Mouse (Mus musculus): ENCODE results near the gene Nr4a1. TPM values are rescaled to one million over a fixed set of nuclear protein-coding genes. Genes with fewer than 3 reads are reported as not detected.

Nr4a1 gene
- total and polyA plus RNA-seq, 3 experiments = 12.1 to 45.3 (median 23.8) TPM

GRCm38 (mm10) chr15:101252614-101253013, 1.5 kb upstream of the Nr4a1 start:
- no peak for DNase-seq
- Histone ChIP-seq H3K4me1 (ENCODE audit: control insufficient read depth, insufficient read depth, low read length) (peaks cover 13% of the 10 kb centered on the region), H3K79me2 (replicated peaks; ENCODE audit: control insufficient read depth, insufficient read depth, low read length) (no peaks in the 10 kb centered on the region), H3K9ac (ENCODE audit: low read depth, low read length) (no peak overlapping the region), H3K4me3 (no peak overlapping the region), H3K27ac (no peak overlapping the region), H3K27me3 (ENCODE audit: control insufficient read depth, insufficient read depth, low read length) (no peaks in the 10 kb centered on the region), H3K36me3 (ENCODE audit: control insufficient read depth, insufficient read depth, low read length) (no peaks in the 10 kb centered on the region)
- no peak for TF ChIP-seq POLR2A (IDR thresholded peaks at IDR 0.05; ENCODE audit: insufficient read depth, low read depth, low read length)
- no peak for TF ChIP-seq CTCF (IDR thresholded peaks at IDR 0.05)
- WGBS = 77% methylated on average over 6 of the region's 6 CpGs
- intact Hi-C loops (cut with DNase I) = no loop called here

- DNase-seq = no peak
- H3K27me3 ChIP-seq (ENCODE audit: control insufficient read depth, insufficient read depth, low read length) = no peaks in the 10 kb centered on the region
- WGBS = 31% methylated on average over 3 of the region's 3 CpGs
- TF ChIP-seq EP300 (IDR thresholded peaks at IDR 0.05; ENCODE audit: insufficient read depth, low read depth, low read length) = no peak
- TF ChIP-seq POLR2A (IDR thresholded peaks at IDR 0.05; ENCODE audit: insufficient read depth, low read depth, low read length) = no peak
- TF ChIP-seq CTCF (IDR thresholded peaks at IDR 0.05) = no peak
- peak overlapping the region; percentile 73 for H3K4me3 ChIP-seq
- peak overlapping the region; percentile 31 for H3K9ac ChIP-seq (ENCODE audit: low read depth, low read length)
- no peaks in the 10 kb centered on the region for H3K36me3 ChIP-seq (ENCODE audit: control insufficient read depth, insufficient read depth, low read length)
- peak overlapping the region; percentile 71 for H3K27ac ChIP-seq
- H3K79me2 ChIP-seq (replicated peaks; ENCODE audit: control insufficient read depth, insufficient read depth, low read length) = no peaks in the 10 kb centered on the region
- intact Hi-C loops (cut with DNase I) = no loop called here
- peaks cover 6% of the 10 kb centered on the region for H3K4me1 ChIP-seq (ENCODE audit: control insufficient read depth, insufficient read depth, low read length)
These were observed 545 bp upstream of the Nr4a1 start for GRCm38 (mm10) chr15:101253563-101253885.

- intact Hi-C loops (cut with DNase I) = no loop called here
- WGBS = 77% methylated on average over 7 of the region's 7 CpGs
- no peak for DNase-seq
These were observed 1.9 kb downstream of the Nr4a1 start for GRCm38 (mm10) chr15:101255842-101256462.

DNA sequence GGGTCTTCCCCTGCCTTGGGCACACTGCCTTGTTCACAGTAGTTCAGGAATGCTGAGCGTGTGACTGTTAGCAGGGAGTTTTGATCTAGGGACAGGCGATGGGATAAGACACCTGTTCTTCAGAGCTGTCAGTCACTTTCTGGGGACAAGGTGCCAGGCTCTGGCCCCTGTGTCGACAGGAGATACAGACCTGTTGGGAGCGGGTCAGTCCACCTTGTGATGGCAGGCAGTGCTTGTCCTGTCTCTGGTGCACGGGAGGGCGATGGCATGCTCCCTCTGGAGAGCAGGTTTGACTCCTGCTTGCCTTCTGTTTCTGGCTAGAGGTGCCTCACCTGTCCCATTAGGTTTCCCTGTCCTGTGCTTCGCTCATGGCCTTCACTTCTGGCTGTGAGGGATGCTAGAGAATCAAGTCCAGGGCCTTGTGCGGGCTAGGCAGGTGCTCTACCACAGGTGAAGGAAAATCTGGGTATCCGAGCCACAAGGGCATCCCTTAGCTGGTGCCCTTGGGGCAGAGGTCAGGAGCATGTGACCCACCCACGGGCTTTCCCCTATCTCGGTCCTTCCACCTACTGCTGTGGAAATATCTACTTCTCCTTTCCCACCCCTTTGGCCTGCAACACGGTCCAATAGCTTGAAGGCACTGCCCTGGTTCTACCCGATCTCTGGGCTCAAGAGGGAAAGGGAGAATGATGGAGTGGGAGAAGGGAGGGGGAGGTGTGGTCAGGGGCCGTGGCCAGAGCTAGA, 2.6 kb downstream of the Nr4a1 start:
- intact Hi-C loops (cut with DNase I) = no loop called here
- WGBS = 73% methylated on average over 14 of the region's 14 CpGs
- H3K4me3 ChIP-seq = no peak overlapping the region
- H3K36me3 ChIP-seq (ENCODE audit: control insufficient read depth, insufficient read depth, low read length) = no peaks in the 10 kb centered on the region
- H3K27me3 ChIP-seq (ENCODE audit: control insufficient read depth, insufficient read depth, low read length) = no peaks in the 10 kb centered on the region
- no peak overlapping the region for H3K27ac ChIP-seq
- peaks cover 18% of the 10 kb centered on the region for H3K4me1 ChIP-seq (ENCODE audit: control insufficient read depth, insufficient read depth, low read length)
- no peak for DNase-seq
- H3K9ac ChIP-seq (ENCODE audit: low read depth, low read length) = no peak overlapping the region
- no peaks in the 10 kb centered on the region for H3K79me2 ChIP-seq (replicated peaks; ENCODE audit: control insufficient read depth, insufficient read depth, low read length)
- TF ChIP-seq EP300 (IDR thresholded peaks at IDR 0.05; ENCODE audit: insufficient read depth, low read depth, low read length) = no peak
- TF ChIP-seq CTCF (IDR thresholded peaks at IDR 0.05) = no peak
- no peak for TF ChIP-seq POLR2A (IDR thresholded peaks at IDR 0.05; ENCODE audit: insufficient read depth, low read depth, low read length)

More at GRCm38 (mm10) chr15:101255842-101256462, 1.9 kb downstream of the Nr4a1 start:
- TF ChIP-seq POLR2A (IDR thresholded peaks at IDR 0.05; ENCODE audit: insufficient read depth, low read depth, low read length) = no peak
- TF ChIP-seq EP300 (IDR thresholded peaks at IDR 0.05; ENCODE audit: insufficient read depth, low read depth, low read length) = no peak
- TF ChIP-seq CTCF (IDR thresholded peaks at IDR 0.05) = no peak
- Histone ChIP-seq H3K36me3 (ENCODE audit: control insufficient read depth, insufficient read depth, low read length) (no peaks in the 10 kb centered on the region), H3K9ac (ENCODE audit: low read depth, low read length) (no peak overlapping the region), H3K4me3 (no peak overlapping the region), H3K4me1 (ENCODE audit: control insufficient read depth, insufficient read depth, low read length) (peaks cover 14% of the 10 kb centered on the region), H3K27me3 (ENCODE audit: control insufficient read depth, insufficient read depth, low read length) (no peaks in the 10 kb centered on the region), H3K79me2 (replicated peaks; ENCODE audit: control insufficient read depth, insufficient read depth, low read length) (no peaks in the 10 kb centered on the region), H3K27ac (no peak overlapping the region)

GRCm38 (mm10) chr15:101258420-101258819, 4.4 kb downstream of the Nr4a1 start:
- H3K9ac ChIP-seq (ENCODE audit: low read depth, low read length) = no peak overlapping the region
- WGBS = 89% methylated on average over 11 of the region's 11 CpGs
- no peak overlapping the region for H3K27ac ChIP-seq
- no peaks in the 10 kb centered on the region for H3K36me3 ChIP-seq (ENCODE audit: control insufficient read depth, insufficient read depth, low read length)
- H3K27me3 ChIP-seq (ENCODE audit: control insufficient read depth, insufficient read depth, low read length) = no peaks in the 10 kb centered on the region
- no peak for TF ChIP-seq CTCF (IDR thresholded peaks at IDR 0.05)
- no peak for TF ChIP-seq EP300 (IDR thresholded peaks at IDR 0.05; ENCODE audit: insufficient read depth, low read depth, low read length)
- no peak for TF ChIP-seq POLR2A (IDR thresholded peaks at IDR 0.05; ENCODE audit: insufficient read depth, low read depth, low read length)
- intact Hi-C loops (cut with DNase I) = no loop called here
- no peaks in the 10 kb centered on the region for H3K79me2 ChIP-seq (replicated peaks; ENCODE audit: control insufficient read depth, insufficient read depth, low read length)
- H3K4me1 ChIP-seq (ENCODE audit: control insufficient read depth, insufficient read depth, low read length) = peaks cover 21% of the 10 kb centered on the region
- no peak overlapping the region for H3K4me3 ChIP-seq
- DNase-seq = no peak

- Histone ChIP-seq H3K4me1 (ENCODE audit: control insufficient read depth, insufficient read depth, low read length) (peaks cover 18% of the 10 kb centered on the region), H3K27me3 (ENCODE audit: control insufficient read depth, insufficient read depth, low read length) (no peaks in the 10 kb centered on the region), H3K4me3 (no peak overlapping the region), H3K79me2 (replicated peaks; ENCODE audit: control insufficient read depth, insufficient read depth, low read length) (no peaks in the 10 kb centered on the region), H3K36me3 (ENCODE audit: control insufficient read depth, insufficient read depth, low read length) (no peaks in the 10 kb centered on the region), H3K9ac (ENCODE audit: low read depth, low read length) (0 out of 2 replicates have a peak overlapping the region, but pooled peaks have one; percentile 6), H3K27ac (peak overlapping the region; percentile 91)
- DNase-seq = no peak
- WGBS = 46% methylated on average over 3 of the region's 3 CpGs
- intact Hi-C loops (cut with DNase I) = no loop called here
- TF ChIP-seq EP300 (IDR thresholded peaks at IDR 0.05; ENCODE audit: insufficient read depth, low read depth, low read length) (no peak), POLR2A (IDR thresholded peaks at IDR 0.05; ENCODE audit: insufficient read depth, low read depth, low read length) (no peak), CTCF (IDR thresholded peaks at IDR 0.05) (no peak)
These were observed 5.9 kb downstream of the Nr4a1 start for GRCm38 (mm10) chr15:101259922-101260321.

Measured in heart, adult 2 months (tissue).